Mouse (Mus musculus) G1E (cell line): ENCODE data around the gene Ccnl1.

Experiments used
- CTCF ChIP-seq: IDR thresholded peaks from 2 replicates; pipeline ENCODE4 v1.5.1; 2012; ENCODE audit warnings: low read depth, low read length, inconsistent platforms, mixed read lengths
- GATA1 ChIP-seq: IDR thresholded peaks from 2 replicates; pipeline ENCODE4 v1.6.1; 2012; ENCODE audit warnings: borderline replicate concordance, low read length, inconsistent platforms, mixed read lengths
- POLR2AphosphoS5 ChIP-seq: IDR thresholded peaks from 2 replicates; pipeline ENCODE4 v1.6.1; 2012; ENCODE audit warnings: low read depth, low read length, inconsistent platforms; ENCODE audit not compliant: insufficient replicate concordance
- TAL1 ChIP-seq: conservative IDR thresholded peaks from 2 replicates; pipeline ENCODE4 v1.6.1; 2012; ENCODE audit warnings: low read depth, low read length, inconsistent platforms, mixed read lengths

DNA sequence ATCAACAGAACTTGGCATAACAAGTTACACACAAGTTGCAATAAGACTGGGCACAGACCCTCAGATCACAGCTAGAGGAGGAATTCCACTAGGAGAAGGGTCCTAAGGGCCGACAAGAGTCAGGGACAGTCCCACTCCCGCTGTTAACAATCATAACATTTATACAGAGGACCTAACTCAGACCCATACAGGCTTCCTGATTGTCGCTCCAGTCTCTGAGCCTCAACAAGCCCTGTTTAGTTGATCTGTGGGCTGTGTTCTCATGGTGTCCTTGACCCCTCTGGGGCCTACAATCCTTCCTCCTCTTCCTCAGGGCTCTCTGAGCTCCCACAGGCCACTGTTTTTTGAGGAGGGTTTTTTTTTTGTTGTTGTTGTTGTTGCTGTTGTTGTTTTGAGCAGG, 18.2 kb upstream of the Ccnl1 start:
- no peak for TF ChIP-seq CTCF
- no peak for TF ChIP-seq TAL1
- no peak for TF ChIP-seq GATA1
- TF ChIP-seq POLR2AphosphoS5, result no peak
